Mouse (Mus musculus) ES-E14 (cell line): ENCODE measurements around the gene Adgrf2. TPM values are rescaled to one million over a fixed set of nuclear protein-coding genes. Genes with fewer than 3 reads are reported as not detected.

Experiments
- DNase-seq: peaks from one replicate; pipeline ENCODE4 v3.0.0-alpha.2; 2013; ENCODE audit warnings: low read depth, low spot score
- H3K27ac ChIP-seq: 2 replicates; pipeline ENCODE4 v1.5.1; 2012; ENCODE audit warnings: low read depth, mild to moderate bottlenecking, low read length, moderate library complexity, mixed read lengths; ENCODE audit not compliant: poor library complexity, insufficient read depth, severe bottlenecking
- H3K36me3 ChIP-seq: 2 replicates; pipeline ENCODE4 v1.6.1; 2012; ENCODE audit warnings: mild to moderate bottlenecking, low read length, moderate library complexity, mixed read lengths; ENCODE audit not compliant: control insufficient read depth, poor library complexity, insufficient read depth, severe bottlenecking
- H3K4me1 ChIP-seq, 2 experiments: fragments of 150-350 bp in 1 of 2; sonication (generic) in 1 of 2; 2 replicates each; pipeline ENCODE4 v1.6.1; 2012; ENCODE audit warnings: low read length in 2 of 2, mild to moderate bottlenecking in 1 of 2, mixed read lengths in 1 of 2; ENCODE audit not compliant: control insufficient read depth in 2 of 2, insufficient read depth in 2 of 2, poor library complexity in 1 of 2
- H3K4me3 ChIP-seq, 2 experiments: fragments of 150-350 bp in 1 of 2; sonication (generic) in 1 of 2; 2 replicates each; pipeline ENCODE4 v1.5.1; 2012; ENCODE audit warnings: low read length in 2 of 2, low read depth in 1 of 2, mild to moderate bottlenecking in 1 of 2, mixed read lengths in 1 of 2; ENCODE audit not compliant: insufficient read depth in 1 of 2, poor library complexity in 1 of 2, severe bottlenecking in 1 of 2
- H3K9ac ChIP-seq: 2 replicates; pipeline ENCODE4 v1.6.1; 2012; ENCODE audit warnings: low read depth, mild to moderate bottlenecking, low read length, mixed read lengths; ENCODE audit not compliant: poor library complexity, insufficient read depth, severe bottlenecking
- H3K9me3 ChIP-seq: fragments of 150-350 bp; sonication (generic); 2 replicates; pipeline ENCODE4 v1.6.1; 2012; ENCODE audit warnings: low read depth, mild to moderate bottlenecking, low read length; ENCODE audit not compliant: control insufficient read depth, insufficient read depth
- CHD2 ChIP-seq: IDR thresholded peaks from 2 replicates; pipeline ENCODE4 v1.6.1; 2014; ENCODE audit warnings: mild to moderate bottlenecking, low read depth, low read length, inconsistent platforms
- HCFC1 ChIP-seq: IDR thresholded peaks from 2 replicates; pipeline ENCODE4 v1.6.1; 2012; ENCODE audit warnings: low read length, inconsistent platforms, borderline replicate concordance; ENCODE audit not compliant: insufficient read depth
- MAFK ChIP-seq: IDR thresholded peaks from 2 replicates; pipeline ENCODE4 v1.6.1; 2014; ENCODE audit warnings: mild to moderate bottlenecking, low read depth, low read length, inconsistent platforms; ENCODE audit not compliant: insufficient read depth
- ZC3H11A ChIP-seq: IDR thresholded peaks from 2 replicates; pipeline ENCODE4 v1.6.1; 2012; ENCODE audit warnings: low read depth, mild to moderate bottlenecking, inconsistent platforms, low read length, borderline replicate concordance
- ZNF384 ChIP-seq: IDR thresholded peaks from 2 replicates; pipeline ENCODE4 v1.6.1; 2012; ENCODE audit warnings: low read depth, low read length, inconsistent platforms
- in situ Hi-C, 2 experiments: fragments of 600-800 bp; cut with MboI; formaldehyde crosslinking; loops; one replicate each; pipeline ENCODE4 v1.15.1; 2025; ENCODE audit warnings: low sequenced_read_pairs in 2 of 2, inconsistent platforms in 1 of 2; ENCODE audit not compliant: unreplicated experiment in 2 of 2
- total RNA-seq: library from RNA; depleted of rRNA; stranded (reverse); fragments of 300-350 nt; gene quantifications from 2 replicates; pipeline ENCODE4 v1.2.3, GENCODE M21; 2012; rRNA removed

Adgrf2 gene
- total RNA-seq, 1 experiment: 0.04 TPM

DNA sequence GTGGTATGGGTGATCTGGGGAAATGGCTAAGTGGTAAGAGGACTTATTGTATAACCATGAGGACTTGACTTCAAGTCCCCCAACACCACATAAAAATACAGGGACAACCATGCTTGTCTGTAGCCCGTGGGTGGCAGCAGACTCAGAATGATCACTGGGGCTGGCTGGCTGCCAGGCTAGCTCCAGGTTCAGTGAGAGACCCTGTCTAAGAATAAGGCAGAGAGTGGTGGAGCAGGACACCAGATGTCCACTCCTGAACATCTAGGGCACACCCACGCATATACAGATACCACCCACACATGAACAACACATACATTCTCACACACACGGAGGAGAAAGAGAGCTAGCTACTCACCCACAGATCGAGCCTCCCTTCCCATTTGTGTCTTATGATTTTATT is 47.2 kb downstream of the Adgrf2 start:
- DNase-seq: no peak

DNA sequence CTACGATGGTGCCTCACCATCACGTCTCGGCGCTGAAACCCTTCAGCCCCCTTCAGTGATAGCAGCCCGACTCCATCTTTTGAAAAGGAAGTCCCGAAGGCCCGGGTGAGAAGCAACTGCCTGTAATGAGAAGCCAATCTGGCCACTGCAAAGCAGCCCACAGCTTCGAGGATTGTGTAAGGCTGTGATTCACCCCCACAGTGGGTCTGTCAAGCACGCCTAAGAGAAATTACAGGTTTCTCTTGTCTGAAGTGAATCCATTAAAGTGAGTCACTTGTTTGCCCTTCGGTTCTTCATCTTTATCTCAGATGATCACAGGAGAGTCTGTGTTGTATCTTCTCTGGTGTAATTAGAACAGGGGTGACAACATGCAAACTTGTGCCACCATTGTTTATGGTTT is 49.8 kb downstream of the Adgrf2 start, which contains the start of gene Adgrf4:
Gene Adgrf4, minus strand, starts transcription at position 149 of the 400 bp plus-strand sequence.
- Histone ChIP-seq H3K27ac (no peak within 1 kb of the TSS), H3K9ac (no peak within 1 kb of the TSS)
- TF ChIP-seq MAFK: no peak
- no peak for TF ChIP-seq HCFC1
- TF ChIP-seq ZC3H11A: no peak
- TF ChIP-seq CHD2: no peak
- no peak for TF ChIP-seq ZNF384

More for the DNA sequence above, 47.2 kb downstream of the Adgrf2 start:
- H3K36me3 ChIP-seq: no peaks in the 10 kb centered on the region
- H3K4me3 ChIP-seq: no peak overlapping the region
- no peaks in the 10 kb centered on the region for H3K9me3 ChIP-seq
- no peaks in the 10 kb centered on the region for H3K4me1 ChIP-seq
- no peak overlapping the region for H3K9ac ChIP-seq
- TF ChIP-seq HCFC1 (no peak), CHD2 (no peak), MAFK (no peak), ZNF384 (no peak), ZC3H11A (no peak)
- in situ Hi-C loops: no loop called here
- H3K27ac ChIP-seq: no peak overlapping the region

DNA sequence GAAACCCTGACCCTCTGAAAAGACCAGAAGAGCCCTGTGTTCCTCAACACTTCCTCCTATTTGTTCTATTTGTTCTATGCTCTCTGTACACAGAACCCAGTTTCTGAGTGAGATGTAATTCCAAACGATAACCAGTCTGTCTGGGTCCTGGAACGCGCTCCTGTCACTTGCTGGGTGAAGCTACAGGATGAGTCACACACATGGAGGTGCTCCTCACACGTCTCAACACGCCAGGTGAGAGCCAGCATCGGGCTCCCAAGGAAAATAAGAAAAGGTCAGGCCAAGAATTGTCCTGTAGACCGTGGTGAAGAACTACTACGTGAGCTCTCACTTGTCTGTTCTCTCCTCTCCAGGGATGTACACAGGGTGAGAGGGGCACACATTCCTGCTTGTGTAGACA is 51.4 kb downstream of the Adgrf2 start:
- Histone ChIP-seq H3K4me1 (no peaks in the 10 kb centered on the region), H3K9ac (no peak overlapping the region), H3K4me3 (no peak overlapping the region), H3K9me3 (no peaks in the 10 kb centered on the region), H3K27ac (no peak overlapping the region), H3K36me3 (no peaks in the 10 kb centered on the region)
- DNase-seq: no peak
- no peak for TF ChIP-seq MAFK
- no peak for TF ChIP-seq HCFC1
- TF ChIP-seq CHD2: no peak
- no peak for TF ChIP-seq ZNF384
- no peak for TF ChIP-seq ZC3H11A
- in situ Hi-C loops: no loop called here

More for the DNA sequence above, 49.8 kb downstream of the Adgrf2 start, which contains the start of gene Adgrf4:
- DNase-seq: no peak
- Histone ChIP-seq H3K4me1 (no peaks in the 10 kb centered on the region), H3K9me3 (no peaks in the 10 kb centered on the region), H3K36me3 (no peaks in the 10 kb centered on the region), H3K4me3 (no peak within 1 kb of the TSS)
- in situ Hi-C loops: no loop called here

Other genes with a start within 250 kb of the Adgrf2 start
- not detected in 2 replicates for gene Opn5, start 130.8 kb downstream of the Adgrf2 start, total RNA-seq
- 0.16 TPM in 1 of 2 replicates, not detected in the other for gene Adgrf4, start 49.9 kb downstream of the Adgrf2 start, total RNA-seq
- gene Cd2ap, start 134.5 kb upstream of the Adgrf2 start, total RNA-seq: 58.7 and 62.3 TPM in 2 replicates